Mouse (Mus musculus): Measurements from ENCODE around the gene Fam13c. TPM values are rescaled to one million over a fixed set of nuclear protein-coding genes. Genes with fewer than 3 reads are reported as not detected.

Fam13c gene
- total RNA-seq, 1 experiment = 4.0 TPM

DNA sequence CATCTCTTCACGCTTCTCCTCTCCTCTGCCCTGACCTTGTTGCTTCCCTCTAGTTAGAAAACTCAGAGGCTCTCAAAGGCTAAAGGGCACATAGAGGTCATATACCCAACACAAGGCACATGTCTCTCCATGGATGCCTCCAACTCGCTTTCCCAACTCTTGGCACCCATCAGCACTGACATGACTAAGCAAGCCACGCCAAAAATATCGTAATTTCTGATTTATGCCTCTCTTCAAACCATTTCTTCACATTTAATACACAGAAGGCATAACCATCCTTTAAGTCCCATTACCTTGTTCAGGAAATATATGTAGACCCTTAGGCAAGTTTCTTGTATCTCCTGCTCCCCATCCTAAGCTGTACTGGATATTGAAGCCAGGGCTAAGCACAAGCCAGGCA is 37.6 kb upstream of the Fam13c start:
- H3K9ac ChIP-seq (ENCODE audit: insufficient read depth, low read depth, low read length, poor library complexity, severe bottlenecking) = no peak overlapping the region
- H3K4me3 ChIP-seq (ENCODE audit: insufficient read depth in 1 of 2, low read depth in 1 of 2, low read length in 2 of 2, poor library complexity in 1 of 2, severe bottlenecking in 1 of 2) = no peak overlapping the region
- no peak for DNase-seq (ENCODE audit: low read depth, low spot score)
- no peaks in the 10 kb centered on the region for H3K9me3 ChIP-seq (ENCODE audit: control insufficient read depth, insufficient read depth, low read depth, low read length)
- H3K4me1 ChIP-seq (ENCODE audit: control insufficient read depth in 2 of 2, insufficient read depth in 2 of 2, low read length in 2 of 2, poor library complexity in 1 of 2) = no peaks in the 10 kb centered on the region
- H3K27ac ChIP-seq (ENCODE audit: insufficient read depth, low read depth, low read length, poor library complexity, severe bottlenecking) = no peak overlapping the region
- H3K36me3 ChIP-seq (ENCODE audit: control insufficient read depth, insufficient read depth, low read length, poor library complexity, severe bottlenecking) = no peaks in the 10 kb centered on the region
- TF ChIP-seq MAFK (IDR thresholded peaks at IDR 0.05; ENCODE audit: insufficient read depth, low read depth, low read length) = no peak
- no peak for TF ChIP-seq HCFC1 (IDR thresholded peaks at IDR 0.05; ENCODE audit: borderline replicate concordance, insufficient read depth, low read length)
- TF ChIP-seq CHD2 (IDR thresholded peaks at IDR 0.05; ENCODE audit: low read depth, low read length) = no peak
- no peak for TF ChIP-seq ZC3H11A (IDR thresholded peaks at IDR 0.05; ENCODE audit: borderline replicate concordance, low read depth, low read length)
- TF ChIP-seq ZNF384 (IDR thresholded peaks at IDR 0.05; ENCODE audit: low read depth, low read length) = no peak
- in situ Hi-C loops (cut with MboI; ENCODE audit: low sequenced_read_pairs in 2 of 2, unreplicated experiment in 2 of 2) = no loop called here

DNA sequence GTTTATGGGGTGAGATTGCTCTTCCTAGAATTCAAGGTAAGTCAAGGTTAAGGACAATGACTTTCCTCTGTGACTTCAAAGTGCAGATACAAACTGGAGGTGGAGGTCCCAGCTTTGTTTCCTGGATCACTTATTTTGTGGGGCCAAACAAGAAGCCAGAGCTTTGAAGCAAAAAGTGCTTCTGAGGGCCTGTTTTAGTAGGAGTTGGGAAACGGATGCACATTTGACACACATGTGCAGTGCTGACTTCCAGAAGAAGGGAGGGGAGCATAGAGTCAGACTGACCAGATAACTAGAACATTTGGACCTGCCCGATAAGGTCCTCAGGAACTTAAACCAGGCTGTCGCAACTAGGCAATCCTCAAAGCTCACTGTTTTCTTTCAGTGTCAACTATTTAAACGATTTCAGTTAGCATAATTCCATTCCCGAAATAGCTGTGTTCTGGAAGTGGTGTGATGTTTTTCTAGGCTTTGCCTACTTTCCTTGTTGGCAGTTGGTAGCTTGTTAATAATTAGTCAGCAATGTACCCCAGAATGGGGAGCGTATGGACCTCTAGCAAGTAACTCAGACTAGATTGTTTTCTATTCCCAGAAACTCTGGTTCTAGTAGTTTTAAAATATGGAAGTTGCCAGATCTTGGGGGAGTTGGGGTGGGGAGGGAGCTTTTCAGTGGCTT is 22.3 kb upstream of the Fam13c start:
- in situ Hi-C loops (cut with MboI; ENCODE audit: low sequenced_read_pairs in 2 of 2, unreplicated experiment in 2 of 2) = no loop called here
- no peak overlapping the region for H3K4me3 ChIP-seq (ENCODE audit: insufficient read depth in 1 of 2, low read depth in 1 of 2, low read length in 2 of 2, poor library complexity in 1 of 2, severe bottlenecking in 1 of 2)
- H3K4me1 ChIP-seq (ENCODE audit: control insufficient read depth in 2 of 2, insufficient read depth in 2 of 2, low read length in 2 of 2, poor library complexity in 1 of 2) = no peaks in the 10 kb centered on the region
- no peaks in the 10 kb centered on the region for H3K36me3 ChIP-seq (ENCODE audit: control insufficient read depth, insufficient read depth, low read length, poor library complexity, severe bottlenecking)
- DNase-seq (ENCODE audit: low read depth, low spot score) = no peak
- TF ChIP-seq ZNF384 (IDR thresholded peaks at IDR 0.05; ENCODE audit: low read depth, low read length) (no peak), HCFC1 (IDR thresholded peaks at IDR 0.05; ENCODE audit: borderline replicate concordance, insufficient read depth, low read length) (no peak), ZC3H11A (IDR thresholded peaks at IDR 0.05; ENCODE audit: borderline replicate concordance, low read depth, low read length) (no peak), CHD2 (IDR thresholded peaks at IDR 0.05; ENCODE audit: low read depth, low read length) (no peak), MAFK (IDR thresholded peaks at IDR 0.05; ENCODE audit: insufficient read depth, low read depth, low read length) (no peak)
- no peaks in the 10 kb centered on the region for H3K9me3 ChIP-seq (ENCODE audit: control insufficient read depth, insufficient read depth, low read depth, low read length)
- H3K27ac ChIP-seq (ENCODE audit: insufficient read depth, low read depth, low read length, poor library complexity, severe bottlenecking) = no peak overlapping the region
- H3K9ac ChIP-seq (ENCODE audit: insufficient read depth, low read depth, low read length, poor library complexity, severe bottlenecking) = no peak overlapping the region

DNA sequence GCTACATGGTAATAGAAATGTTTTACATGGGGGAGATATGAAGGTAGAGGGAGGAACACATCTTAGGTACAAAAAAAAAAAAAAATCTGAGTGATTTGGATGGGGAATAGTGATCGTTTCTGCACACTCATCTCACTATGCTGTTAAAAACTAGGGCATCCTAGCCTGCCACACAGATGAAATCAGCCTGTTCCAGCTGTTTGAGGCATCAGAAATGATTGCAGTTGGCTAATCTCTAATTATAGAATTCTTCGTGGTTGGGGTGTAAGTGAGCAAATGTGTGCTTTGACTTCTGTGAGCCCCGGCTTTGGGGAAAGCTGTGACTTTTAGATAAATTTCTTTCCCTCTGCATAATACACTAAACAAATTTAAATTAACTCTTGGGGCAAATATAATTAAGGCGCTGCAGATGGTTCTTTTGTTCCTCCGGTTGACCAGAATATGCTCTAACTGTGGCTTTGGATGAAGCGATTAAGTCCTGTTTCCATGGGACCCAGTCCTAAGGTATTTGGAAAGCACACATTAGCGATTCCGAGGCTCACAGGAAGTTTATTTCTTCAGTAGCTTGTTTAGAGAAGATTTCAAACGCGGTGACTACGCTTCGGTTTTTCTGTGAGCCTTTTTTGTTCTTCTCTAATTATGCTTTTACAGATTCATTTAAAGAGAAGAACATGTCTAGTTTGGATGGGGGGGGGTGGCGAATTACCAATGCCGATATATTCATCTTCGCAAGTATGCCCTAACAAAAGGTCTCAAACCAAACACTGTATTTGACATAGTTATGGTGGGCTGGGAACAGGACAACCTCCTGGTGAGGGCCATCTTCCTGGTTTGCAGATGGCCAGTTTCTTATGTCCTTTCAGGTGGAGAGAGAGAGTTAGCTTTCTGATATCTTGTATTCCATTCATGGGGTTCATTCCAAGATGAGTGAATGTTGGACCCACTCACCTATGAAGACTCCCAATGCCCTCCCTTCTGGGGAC is 20.7 kb upstream of the Fam13c start:
- TF ChIP-seq ZNF384 (IDR thresholded peaks at IDR 0.05; ENCODE audit: low read depth, low read length) = no peak
- H3K9ac ChIP-seq (ENCODE audit: insufficient read depth, low read depth, low read length, poor library complexity, severe bottlenecking) = no peak overlapping the region
- H3K27ac ChIP-seq (ENCODE audit: insufficient read depth, low read depth, low read length, poor library complexity, severe bottlenecking) = no peak overlapping the region
- no peaks in the 10 kb centered on the region for H3K4me1 ChIP-seq (ENCODE audit: control insufficient read depth in 2 of 2, insufficient read depth in 2 of 2, low read length in 2 of 2, poor library complexity in 1 of 2)
- in situ Hi-C loops (cut with MboI; ENCODE audit: low sequenced_read_pairs in 2 of 2, unreplicated experiment in 2 of 2) = no loop called here
- no peaks in the 10 kb centered on the region for H3K9me3 ChIP-seq (ENCODE audit: control insufficient read depth, insufficient read depth, low read depth, low read length)
- DNase-seq (ENCODE audit: low read depth, low spot score) = no peak
- H3K4me3 ChIP-seq (ENCODE audit: insufficient read depth in 1 of 2, low read depth in 1 of 2, low read length in 2 of 2, poor library complexity in 1 of 2, severe bottlenecking in 1 of 2) = no peak overlapping the region
- H3K36me3 ChIP-seq (ENCODE audit: control insufficient read depth, insufficient read depth, low read length, poor library complexity, severe bottlenecking) = no peaks in the 10 kb centered on the region

DNA sequence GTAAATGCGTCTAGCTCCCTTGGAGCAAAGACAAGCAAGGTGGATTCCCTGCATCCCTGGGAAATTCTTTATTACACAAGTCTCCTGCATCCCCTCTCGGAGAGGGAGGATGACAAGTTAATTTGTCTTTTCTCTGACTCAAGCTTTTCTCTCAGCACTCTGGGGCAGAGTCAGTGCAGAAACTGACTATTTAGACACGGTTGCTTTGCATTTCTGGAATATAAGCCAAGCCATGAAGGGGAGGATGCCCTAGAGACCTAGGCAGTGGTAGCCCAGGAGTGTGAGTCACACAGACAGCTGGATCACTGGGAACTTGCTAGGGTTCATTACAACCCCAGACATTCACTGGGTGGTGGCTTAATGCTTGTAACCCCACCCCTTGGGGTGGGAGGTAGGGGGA is 13.9 kb upstream of the Fam13c start:
- in situ Hi-C loops (cut with MboI; ENCODE audit: low sequenced_read_pairs in 2 of 2, unreplicated experiment in 2 of 2) = no loop called here
- no peak for DNase-seq (ENCODE audit: low read depth, low spot score)

More for the DNA sequence above, 13.9 kb upstream of the Fam13c start:
- TF ChIP-seq CHD2 (IDR thresholded peaks at IDR 0.05; ENCODE audit: low read depth, low read length) = no peak
- no peak for TF ChIP-seq HCFC1 (IDR thresholded peaks at IDR 0.05; ENCODE audit: borderline replicate concordance, insufficient read depth, low read length)
- TF ChIP-seq ZC3H11A (IDR thresholded peaks at IDR 0.05; ENCODE audit: borderline replicate concordance, low read depth, low read length) = no peak
- TF ChIP-seq ZNF384 (IDR thresholded peaks at IDR 0.05; ENCODE audit: low read depth, low read length) = no peak
- TF ChIP-seq MAFK (IDR thresholded peaks at IDR 0.05; ENCODE audit: insufficient read depth, low read depth, low read length) = no peak
- H3K27ac ChIP-seq (ENCODE audit: insufficient read depth, low read depth, low read length, poor library complexity, severe bottlenecking) = no peak overlapping the region
- H3K36me3 ChIP-seq (ENCODE audit: control insufficient read depth, insufficient read depth, low read length, poor library complexity, severe bottlenecking) = no peaks in the 10 kb centered on the region
- no peaks in the 10 kb centered on the region for H3K9me3 ChIP-seq (ENCODE audit: control insufficient read depth, insufficient read depth, low read depth, low read length)
- peaks cover 0 to 2% of the 10 kb centered on the region in 2 experiments; a peak in 1 of 4 replicates for H3K4me1 ChIP-seq (ENCODE audit: control insufficient read depth in 2 of 2, insufficient read depth in 2 of 2, low read length in 2 of 2, poor library complexity in 1 of 2)
- no peak overlapping the region for H3K4me3 ChIP-seq (ENCODE audit: insufficient read depth in 1 of 2, low read depth in 1 of 2, low read length in 2 of 2, poor library complexity in 1 of 2, severe bottlenecking in 1 of 2)
- H3K9ac ChIP-seq (ENCODE audit: insufficient read depth, low read depth, low read length, poor library complexity, severe bottlenecking) = no peak overlapping the region

All from ES-E14 (cell line).